ENCODE assay signal across 8 mouse cellular contexts in genomic region chr5:131308397-131308796, GRCm38 (mm10). TPM values are rescaled to one million over a fixed set of nuclear protein-coding genes. Genes with fewer than 3 reads are reported as not detected.
DNase-seq lines count a peak whose midpoint lies in the region; ATAC-seq and TF ChIP-seq lines count a peak whose summit lies in the region.

Galnt17 (minus strand) TSS chr5:131308497.

- H3K9me3 ChIP-seq in heart, embryonic 12.5 days (replicated peaks), result no peaks in the 10 kb centered on the region
- H3K9me3 ChIP-seq in hindbrain, embryonic 13.5 days, result no peaks in the 10 kb centered on the region
- H3K9me3 ChIP-seq in liver, embryonic 14.5 days (ENCODE audit: control insufficient read depth, low read length), result no peaks in the 10 kb centered on the region

- peak within 1 kb of the TSS; percentile 53 for H3K9ac ChIP-seq in heart, embryonic 12.5 days
- peak within 1 kb of the TSS; percentile 84 for H3K9ac ChIP-seq in hindbrain, embryonic 13.5 days
- no peak within 1 kb of the TSS for H3K9ac ChIP-seq in liver, embryonic 14.5 days (replicated peaks)

- WGBS in heart, embryonic 12.5 days, result 35% methylated on average over 3 of the region's 3 CpGs
- 72% methylated on average over 3 of the region's 3 CpGs for WGBS in hindbrain, embryonic 13.5 days
- WGBS in liver, embryonic 14.5 days (ENCODE audit: insufficient replicate concordance), result 23% methylated on average over 3 of the region's 3 CpGs

- DNase-seq in heart, postnatal 14 days, result no peak
- DNase-seq in brain, embryonic 14.5 days (ENCODE audit: low read depth), result no peak
- no peak for DNase-seq in liver, embryonic 14.5 days (ENCODE audit: low read depth in 3 of 3, low spot score in 3 of 3)
- no peak for DNase-seq in urinary bladder, postnatal 36 days (ENCODE audit: low spot score in 2 of 2)
- DNase-seq in cerebellum, adult 9-11 months, result no peak
- DNase-seq in B cell, adult 2 months, result no peak

- peak within 1 kb of the TSS; percentile 99 for H3K4me2 ChIP-seq in heart, embryonic 12.5 days
- peak within 1 kb of the TSS; percentile 91 for H3K4me2 ChIP-seq in hindbrain, embryonic 13.5 days
- peak within 1 kb of the TSS; percentile 9 for H3K4me2 ChIP-seq in liver, embryonic 14.5 days (ENCODE audit: low read depth)

- no peaks in the 10 kb centered on the region for H3K36me3 ChIP-seq in heart, embryonic 12.5 days
- H3K36me3 ChIP-seq in hindbrain, embryonic 13.5 days, result no peaks in the 10 kb centered on the region
- H3K36me3 ChIP-seq in liver, embryonic 14.5 days (replicated peaks; ENCODE audit: control insufficient read depth, insufficient read depth, low read depth), result no peaks in the 10 kb centered on the region

- TF ChIP-seq EP300 in liver, embryonic 14.5 days (IDR thresholded peaks at IDR 0.05; ENCODE audit: low read depth), result no peak

- intact Hi-C loops in heart, postnatal 14 days (cut with DNase I), result loop anchor here (5.0 to 10.0 kb wide), 2 partner anchors 119 to 264 kb away; no protein-coding TSS in a partner anchor

- peaks cover 7% of the 10 kb centered on the region for H3K4me1 ChIP-seq in heart, embryonic 12.5 days (replicated peaks)
- peaks cover 30% of the 10 kb centered on the region for H3K4me1 ChIP-seq in hindbrain, embryonic 13.5 days (replicated peaks)
- no peaks in the 10 kb centered on the region for H3K4me1 ChIP-seq in liver, embryonic 14.5 days (replicated peaks; ENCODE audit: control insufficient read depth in 2 of 2, insufficient read depth in 2 of 2, low read length in 1 of 2)

- H3K4me3 ChIP-seq in heart, embryonic 12.5 days, result peak within 1 kb of the TSS; percentile 68
- H3K4me3 ChIP-seq in hindbrain, embryonic 13.5 days, result peak within 1 kb of the TSS; percentile 74
- H3K4me3 ChIP-seq in liver, embryonic 14.5 days (ENCODE audit: insufficient read depth in 1 of 2, low read depth in 2 of 2, low read length in 2 of 2), result peak within 1 kb of the TSS; percentile 20 to 23; a peak in 3 of 4 replicates

- no peak for ATAC-seq in heart, embryonic 12.5 days (ENCODE audit: insufficient number of reproducible peaks, low FRiP score)
- ATAC-seq in hindbrain, embryonic 13.5 days (ENCODE audit: low FRiP score), result no peak
- no peak for ATAC-seq in liver, embryonic 14.5 days (ENCODE audit: insufficient read depth)

- no peak for TF ChIP-seq CTCF in brain, embryonic 14.5 days (IDR thresholded peaks at IDR 0.05; ENCODE audit: borderline replicate concordance, extremely low read depth, insufficient read depth, insufficient read length)
- TF ChIP-seq CTCF in liver, embryonic 14.5 days (IDR thresholded peaks at IDR 0.05; ENCODE audit: low read depth), result no peak

- no peak for TF ChIP-seq POLR2A in brain, embryonic 14.5 days (IDR thresholded peaks at IDR 0.05; ENCODE audit: borderline replicate concordance, extremely low read depth, insufficient read depth, insufficient read length, poor library complexity, severe bottlenecking)

- H3K27ac ChIP-seq in heart, embryonic 12.5 days (ENCODE audit: poor library complexity, severe bottlenecking), result no peak within 1 kb of the TSS
- peak within 1 kb of the TSS; percentile 92 for H3K27ac ChIP-seq in hindbrain, embryonic 13.5 days
- H3K27ac ChIP-seq in liver, embryonic 14.5 days, result no peak within 1 kb of the TSS

- peaks cover 40% of the 10 kb centered on the region for H3K27me3 ChIP-seq in heart, embryonic 12.5 days (replicated peaks)
- H3K27me3 ChIP-seq in hindbrain, embryonic 13.5 days, result peaks cover 22% of the 10 kb centered on the region
- peaks cover 22% of the 10 kb centered on the region for H3K27me3 ChIP-seq in liver, embryonic 14.5 days (ENCODE audit: control insufficient read depth, insufficient read depth, low read length)

RNA-seq across cellular contexts. Expression of gene Galnt17, which starts in this region (rescaled TPM):
- polyA plus RNA-seq in heart, embryonic 12.5 days (2016; fragmentation: Nextera tagmentation; extraction: Ambion mirVana), result 0.86 and 1.3 TPM in 2 replicates
- total RNA-seq in heart, postnatal 14 days (2021), result 1 to 10 TPM; 4.4 to 4.6 TPM
- polyA plus RNA-seq in brain, embryonic 14.5 days (2012; rRNA removed), result 11.7 and 15.3 TPM in 2 replicates
- polyA plus RNA-seq in hindbrain, embryonic 13.5 days (2015; fragmentation: Nextera tagmentation; extraction: Ambion mirVana), result 7.9 and 9.6 TPM in 2 replicates
- polyA plus RNA-seq in liver, embryonic 14.5 days (2012; rRNA removed), result 0.02 TPM in 2 replicates
- not detected in 2 replicates for polyA plus RNA-seq in liver, embryonic 14.5 days (2014; fragmentation: Nextera tagmentation; extraction: Ambion mirVana)

Comparison
In these comparisons a context has a peak if more than half of its experiments do, and no peak if none do; other contexts are left out.
1. H3K4me2 ChIP-seq: peak in every context shown above with its lines; median percentile 99 in heart, embryonic 12.5 days; 91 in hindbrain, embryonic 13.5 days; 9 in liver, embryonic 14.5 days.
2. H3K4me3 ChIP-seq: peak in every context shown above with its lines; median percentile 74 in hindbrain, embryonic 13.5 days; 68 in heart, embryonic 12.5 days; 22 in liver, embryonic 14.5 days.